Mouse (Mus musculus) urinary bladder, adult 18-20 months (tissue): ENCODE measurements around the gene Gm17455.

Experiments
- DNase-seq, 2 experiments: peaks; one replicate each; pipeline ENCODE4 v3.0.0; 2022; ENCODE audit warnings: low spot score in 2 of 2, mixed read lengths in 2 of 2

The Gm17455 gene

GRCm38 (mm10) chr10:60419624-60420023 lies 20.1 kb downstream of the Gm17455 start:
- no peak for DNase-seq

- no peak for DNase-seq
Observed at GRCm38 (mm10) chr10:60422756-60423155, 23.2 kb downstream of the Gm17455 start.

GRCm38 (mm10) chr10:60430001-60430400 lies 30.5 kb downstream of the Gm17455 start:
- DNase-seq, result no peak

GRCm38 (mm10) chr10:60430591-60430990 lies 31.1 kb downstream of the Gm17455 start:
- no peak for DNase-seq

- DNase-seq, result no peak
Observed at GRCm38 (mm10) chr10:60432679-60433078, 33.2 kb downstream of the Gm17455 start.

- no peak for DNase-seq
Observed at GRCm38 (mm10) chr10:60442321-60442720, 42.8 kb downstream of the Gm17455 start.

- DNase-seq, result no peak
Observed at GRCm38 (mm10) chr10:60443078-60443477, 43.6 kb downstream of the Gm17455 start.

GRCm38 (mm10) chr10:60445031-60445593 lies 45.6 kb downstream of the Gm17455 start:
- DNase-seq, result no peak

GRCm38 (mm10) chr10:60447186-60447585 lies 47.7 kb downstream of the Gm17455 start:
- DNase-seq, result no peak
